Mouse (Mus musculus): ENCODE data around the gene Crat.

DNA sequence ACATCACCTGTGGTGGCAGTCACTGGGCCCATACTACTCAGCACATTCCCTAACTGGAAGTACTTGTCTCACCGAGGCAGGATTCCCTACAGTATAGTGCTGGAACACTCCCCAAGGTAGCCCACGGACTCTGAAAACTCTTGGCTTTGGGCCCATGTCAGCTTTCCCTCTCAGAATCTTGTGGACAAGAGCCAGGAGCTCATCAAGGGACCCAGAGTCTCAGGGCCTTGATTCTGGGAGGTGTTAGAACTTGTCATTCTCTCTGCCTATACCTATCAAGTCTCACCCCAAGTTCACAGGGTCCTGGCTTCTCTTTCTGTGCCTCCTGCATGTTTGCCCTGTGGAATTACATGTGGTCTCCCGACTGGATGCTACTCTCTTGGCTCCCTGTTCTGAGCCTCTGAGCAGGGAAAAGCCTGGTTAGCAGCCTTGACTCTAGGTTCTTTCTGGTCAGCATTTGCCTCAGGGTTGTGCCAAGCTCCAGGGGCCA lies 24.6 kb upstream of the Crat start:
- TF ChIP-seq GATA1 (IDR thresholded peaks at IDR 0.05; ENCODE audit: borderline replicate concordance, low read length) (no peak), FLI1 (IDR thresholded peaks at IDR 0.05; ENCODE audit: low read length) (no peak)
